Mouse (Mus musculus): ENCODE measurements around the gene Ccdc39.
A peak's percentile ranks its signal among the peaks of the same experiment; 100 is the strongest.

Ccdc39 gene

GRCm38 (mm10) chr3:33843801-33844632 is at the start of gene Ccdc39:
Gene Ccdc39 (minus strand): TSS chr3:33844310.
- DNase-seq (ENCODE audit: inconsistent age in 2 of 2, low spot score in 1 of 2), result peak; percentile 76 to 90

GRCm38 (mm10) chr3:33893433-33893832 is 49.3 kb upstream of the Ccdc39 start:
- DNase-seq (ENCODE audit: inconsistent age in 2 of 2, low spot score in 1 of 2), result no peak

- peak in 1 of 2 experiments; percentile 50 for DNase-seq (ENCODE audit: inconsistent age in 2 of 2, low spot score in 1 of 2)
Observed at GRCm38 (mm10) chr3:33887438-33887837, 43.3 kb upstream of the Ccdc39 start.

- no peak for DNase-seq (ENCODE audit: inconsistent age in 2 of 2, low spot score in 1 of 2)
Observed at GRCm38 (mm10) chr3:33883105-33883504, 39.0 kb upstream of the Ccdc39 start.

- DNase-seq (ENCODE audit: inconsistent age in 2 of 2, low spot score in 1 of 2), result no peak
Observed at GRCm38 (mm10) chr3:33882695-33883094, 38.6 kb upstream of the Ccdc39 start.

GRCm38 (mm10) chr3:33878661-33879060 is 34.6 kb upstream of the Ccdc39 start:
- DNase-seq (ENCODE audit: inconsistent age in 2 of 2, low spot score in 1 of 2), result no peak

- no peak for DNase-seq (ENCODE audit: inconsistent age in 2 of 2, low spot score in 1 of 2)
Observed at GRCm38 (mm10) chr3:33874456-33875286, 30.6 kb upstream of the Ccdc39 start.

- no peak for DNase-seq (ENCODE audit: inconsistent age in 2 of 2, low spot score in 1 of 2)
Observed at GRCm38 (mm10) chr3:33873837-33874236, 29.7 kb upstream of the Ccdc39 start.

- no peak for DNase-seq (ENCODE audit: inconsistent age in 2 of 2, low spot score in 1 of 2)
Observed at GRCm38 (mm10) chr3:33873366-33873765, 29.3 kb upstream of the Ccdc39 start.

GRCm38 (mm10) chr3:33864000-33864540 is 20.0 kb upstream of the Ccdc39 start:
- no peak for DNase-seq (ENCODE audit: inconsistent age in 2 of 2, low spot score in 1 of 2)

- no peak for DNase-seq (ENCODE audit: inconsistent age in 2 of 2, low spot score in 1 of 2)
Observed at GRCm38 (mm10) chr3:33858939-33859338, 14.8 kb upstream of the Ccdc39 start.

GRCm38 (mm10) chr3:33853062-33853461 is 9.0 kb upstream of the Ccdc39 start:
- peak in 1 of 2 experiments; percentile 24 for DNase-seq (ENCODE audit: inconsistent age in 2 of 2, low spot score in 1 of 2)

GRCm38 (mm10) chr3:33850856-33851255 is 6.7 kb upstream of the Ccdc39 start:
- DNase-seq (ENCODE audit: inconsistent age in 2 of 2, low spot score in 1 of 2), result no peak

GRCm38 (mm10) chr3:33846639-33847038 is 2.5 kb upstream of the Ccdc39 start:
- no peak for DNase-seq (ENCODE audit: inconsistent age in 2 of 2, low spot score in 1 of 2)

- DNase-seq (ENCODE audit: inconsistent age in 2 of 2, low spot score in 1 of 2), result no peak
Observed at GRCm38 (mm10) chr3:33838877-33839276, 5.2 kb downstream of the Ccdc39 start.

GRCm38 (mm10) chr3:33836576-33836975 is 7.5 kb downstream of the Ccdc39 start:
- no peak for DNase-seq (ENCODE audit: inconsistent age in 2 of 2, low spot score in 1 of 2)

- DNase-seq (ENCODE audit: inconsistent age in 2 of 2, low spot score in 1 of 2), result no peak
Observed at GRCm38 (mm10) chr3:33832351-33832750, 11.8 kb downstream of the Ccdc39 start.

- DNase-seq (ENCODE audit: inconsistent age in 2 of 2, low spot score in 1 of 2), result peak; percentile 29 to 76
Observed at GRCm38 (mm10) chr3:33824135-33824946, 19.8 kb downstream of the Ccdc39 start.

- no peak for DNase-seq (ENCODE audit: inconsistent age in 2 of 2, low spot score in 1 of 2)
Observed at GRCm38 (mm10) chr3:33807151-33807550, 37.0 kb downstream of the Ccdc39 start.

GRCm38 (mm10) chr3:33800513-33800820 is 43.6 kb downstream of the Ccdc39 start:
- no peak for DNase-seq (ENCODE audit: inconsistent age in 2 of 2, low spot score in 1 of 2)

Data from adrenal gland, adult (tissue).